Mouse (Mus musculus) midbrain, embryonic 12.5 days (tissue): ENCODE measurements around the gene Cebpe. TPM values are rescaled to one million over a fixed set of nuclear protein-coding genes. Genes with fewer than 3 reads are reported as not detected.

Experiments
- polyA plus RNA-seq: library from polyadenylated mRNA; unstranded; fragments of >200 nt; fragmentation: Nextera tagmentation; extraction: Ambion mirVana; gene quantifications from 2 replicates; pipeline ENCODE4 v1.2.1, GENCODE M21; 2016

The Cebpe gene
- polyA plus RNA-seq, 1 experiment from 2014 or later: 0.38 TPM

Other genes starting within 250 kb of the Cebpe start
- 31.1 and 32.5 TPM in 2 replicates for gene Lrp10, start 248.0 kb downstream of the Cebpe start, polyA plus RNA-seq
- gene Rem2, start 236.1 kb downstream of the Cebpe start, polyA plus RNA-seq: 42.6 and 44.9 TPM in 2 replicates
- 117 and 119 TPM in 2 replicates for gene Prmt5, start 194.6 kb downstream of the Cebpe start, polyA plus RNA-seq
- gene Haus4, start 157.6 kb downstream of the Cebpe start, polyA plus RNA-seq: 32.4 and 35.0 TPM in 2 replicates
- gene Ajuba, start 134.6 kb downstream of the Cebpe start, polyA plus RNA-seq: 41.6 and 46.6 TPM in 2 replicates
- 8.2 and 10.4 TPM in 2 replicates for gene 4931414P19Rik, start 106.2 kb downstream of the Cebpe start, polyA plus RNA-seq
- 363 and 400 TPM in 2 replicates for gene Psmb5, start 94.2 kb downstream of the Cebpe start, polyA plus RNA-seq
- not detected in 2 replicates for gene Psmb11, start 90.7 kb downstream of the Cebpe start, polyA plus RNA-seq
- gene Gm17606, start 71.2 kb downstream of the Cebpe start, polyA plus RNA-seq: not detected in 2 replicates
- 9.7 and 10.7 TPM in 2 replicates for gene Cdh24, start 70.8 kb downstream of the Cebpe start, polyA plus RNA-seq
- gene 1700123O20Rik, start 26.0 kb downstream of the Cebpe start, polyA plus RNA-seq: 84.9 and 89.0 TPM in 2 replicates
- 176 and 178 TPM in 2 replicates for gene Acin1, start 25.2 kb downstream of the Cebpe start, polyA plus RNA-seq
- 0.09 and 0.11 TPM in 2 replicates for gene Gm29776, start 13.3 kb downstream of the Cebpe start, polyA plus RNA-seq
- 2.9 and 3.3 TPM in 2 replicates for gene Slc7a8, start 69.8 kb upstream of the Cebpe start, polyA plus RNA-seq
- not detected in 2 replicates for gene Rnf212b, start 102.0 kb upstream of the Cebpe start, polyA plus RNA-seq
- gene Homez, start 158.8 kb upstream of the Cebpe start, polyA plus RNA-seq: 16.4 and 18.6 TPM in 2 replicates
- gene Ppp1r3e, start 165.4 kb upstream of the Cebpe start, polyA plus RNA-seq: 0.80 and 1.6 TPM in 2 replicates
- 2.7 and 3.7 TPM in 2 replicates for gene Bcl2l2, start 171.2 kb upstream of the Cebpe start, polyA plus RNA-seq
- 0.22 TPM in 1 of 2 replicates, not detected in the other for gene Gm20521, start 171.3 kb upstream of the Cebpe start, polyA plus RNA-seq
- 199 and 238 TPM in 2 replicates for gene Pabpn1, start 180.3 kb upstream of the Cebpe start, polyA plus RNA-seq
- gene Slc22a17, start 201.0 kb upstream of the Cebpe start, polyA plus RNA-seq: 110 and 125 TPM in 2 replicates
- 36.0 and 38.6 TPM in 2 replicates for gene Efs, start 214.0 kb upstream of the Cebpe start, polyA plus RNA-seq
- gene Il25, start 220.5 kb upstream of the Cebpe start, polyA plus RNA-seq: not detected in 2 replicates
- gene Cmtm5, start 224.1 kb upstream of the Cebpe start, polyA plus RNA-seq: 1.2 and 2.2 TPM in 2 replicates